Mouse (Mus musculus): ENCODE data around the gene Fto.

Gene Fto

DNA sequence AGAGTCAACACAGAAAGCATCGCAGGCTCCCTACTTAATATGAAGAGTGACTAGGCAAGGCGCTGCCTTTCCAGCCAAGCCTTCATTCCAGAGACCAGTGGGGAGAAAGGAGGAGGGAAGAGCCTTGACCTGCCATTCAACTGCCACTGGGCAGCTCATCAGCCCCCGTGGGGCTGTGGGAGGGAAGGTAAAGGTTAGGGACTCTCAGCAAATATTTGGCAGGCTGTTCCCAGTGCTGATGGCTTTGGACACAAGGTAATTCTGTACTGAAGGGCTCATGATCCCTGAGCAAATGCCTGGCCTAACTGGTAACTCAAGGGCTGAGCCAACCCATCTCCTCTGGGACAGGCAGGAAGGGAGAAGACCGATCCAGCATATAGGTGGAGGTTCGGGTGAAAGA lies 393.2 kb downstream of the Fto start:
- DNase-seq = no peak

DNA sequence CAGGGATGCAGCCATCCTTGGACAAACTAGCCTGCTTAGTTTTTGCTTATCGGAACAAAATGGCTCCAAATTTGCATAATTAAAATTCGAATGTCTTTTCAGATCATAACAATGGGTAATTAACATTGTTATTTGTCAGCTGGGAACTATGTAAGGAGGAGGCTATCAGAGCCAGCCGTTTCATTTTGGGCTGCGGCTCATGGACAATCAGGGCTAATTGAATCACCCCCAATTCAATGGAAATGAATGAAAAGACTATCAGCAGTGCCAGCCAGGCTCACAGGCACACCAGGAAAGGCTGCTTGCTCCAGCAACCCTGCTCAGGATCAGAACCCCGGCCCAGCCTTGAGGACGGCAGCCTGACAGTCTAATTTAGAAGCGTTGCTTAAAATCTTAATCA lies 395.3 kb downstream of the Fto start:
- no peak for DNase-seq

DNA sequence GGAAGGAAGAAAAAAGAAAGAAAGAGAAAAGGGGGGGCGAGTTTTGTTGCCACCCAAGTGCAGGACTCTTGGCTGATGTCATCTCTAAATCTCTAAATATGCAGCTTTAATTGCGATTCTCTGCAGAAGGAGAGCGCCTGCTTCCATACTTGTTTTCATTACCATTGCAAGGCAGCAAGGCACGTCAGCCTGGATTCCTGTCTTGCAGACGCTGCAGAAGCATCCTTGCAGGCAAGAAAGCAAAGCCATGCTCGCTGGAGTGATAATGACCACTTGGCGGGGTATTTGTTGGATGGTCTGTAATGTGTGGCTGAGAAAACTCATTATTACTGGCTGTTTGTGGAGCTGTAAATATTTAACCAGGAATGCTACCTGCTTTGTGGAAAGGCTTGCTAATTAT lies 396.4 kb downstream of the Fto start:
- DNase-seq = no peak

DNA sequence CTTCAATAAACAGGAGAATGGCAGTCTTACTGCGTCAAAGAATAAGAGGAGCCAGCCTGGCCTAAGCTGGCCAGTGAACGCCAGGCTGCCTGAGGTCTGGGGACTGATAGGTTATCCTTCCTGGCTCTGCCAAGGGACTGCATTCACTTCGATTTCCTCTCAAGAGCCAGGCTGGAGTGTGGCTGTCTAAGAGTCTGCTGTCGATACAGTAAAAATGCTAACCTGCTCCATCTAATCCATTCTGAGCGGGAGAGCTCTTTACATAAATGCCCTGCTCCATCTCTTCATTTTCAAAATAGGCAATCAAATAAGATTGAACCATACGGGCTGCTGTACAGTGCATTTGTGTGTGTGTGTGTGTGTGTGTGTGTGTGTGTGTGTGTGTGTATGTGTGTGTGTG lies 397.9 kb downstream of the Fto start:
- no peak for DNase-seq

DNA sequence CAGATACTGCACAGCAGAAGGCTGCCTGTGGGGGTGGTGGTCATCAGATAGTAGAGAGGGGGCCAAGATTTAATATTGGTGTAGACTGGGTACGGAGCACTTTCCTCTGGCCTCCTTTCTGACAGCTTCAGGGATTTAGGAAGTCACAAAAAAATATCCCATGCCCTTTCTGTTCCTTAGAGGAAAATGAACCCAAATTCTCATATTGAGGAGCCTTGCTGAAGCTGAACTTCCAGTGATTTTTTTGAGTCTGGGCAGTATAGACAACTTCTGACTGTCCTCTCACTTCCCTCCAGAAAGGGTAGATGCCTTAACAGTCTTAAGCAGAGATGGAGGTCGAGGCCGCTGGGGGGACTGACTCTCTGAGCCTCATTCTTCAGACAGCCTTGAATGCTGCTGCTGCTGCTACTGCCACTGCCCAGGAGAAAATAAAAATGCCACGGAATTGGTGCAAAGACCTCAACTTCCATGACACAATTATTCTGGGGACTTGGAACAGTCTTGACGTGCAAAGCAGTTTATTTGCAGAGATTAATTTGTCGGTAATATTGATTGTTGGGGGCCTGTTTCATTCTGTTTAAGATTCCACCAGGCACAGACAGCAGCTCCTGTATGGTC lies 398.8 kb downstream of the Fto start:
- DNase-seq = no peak

DNA sequence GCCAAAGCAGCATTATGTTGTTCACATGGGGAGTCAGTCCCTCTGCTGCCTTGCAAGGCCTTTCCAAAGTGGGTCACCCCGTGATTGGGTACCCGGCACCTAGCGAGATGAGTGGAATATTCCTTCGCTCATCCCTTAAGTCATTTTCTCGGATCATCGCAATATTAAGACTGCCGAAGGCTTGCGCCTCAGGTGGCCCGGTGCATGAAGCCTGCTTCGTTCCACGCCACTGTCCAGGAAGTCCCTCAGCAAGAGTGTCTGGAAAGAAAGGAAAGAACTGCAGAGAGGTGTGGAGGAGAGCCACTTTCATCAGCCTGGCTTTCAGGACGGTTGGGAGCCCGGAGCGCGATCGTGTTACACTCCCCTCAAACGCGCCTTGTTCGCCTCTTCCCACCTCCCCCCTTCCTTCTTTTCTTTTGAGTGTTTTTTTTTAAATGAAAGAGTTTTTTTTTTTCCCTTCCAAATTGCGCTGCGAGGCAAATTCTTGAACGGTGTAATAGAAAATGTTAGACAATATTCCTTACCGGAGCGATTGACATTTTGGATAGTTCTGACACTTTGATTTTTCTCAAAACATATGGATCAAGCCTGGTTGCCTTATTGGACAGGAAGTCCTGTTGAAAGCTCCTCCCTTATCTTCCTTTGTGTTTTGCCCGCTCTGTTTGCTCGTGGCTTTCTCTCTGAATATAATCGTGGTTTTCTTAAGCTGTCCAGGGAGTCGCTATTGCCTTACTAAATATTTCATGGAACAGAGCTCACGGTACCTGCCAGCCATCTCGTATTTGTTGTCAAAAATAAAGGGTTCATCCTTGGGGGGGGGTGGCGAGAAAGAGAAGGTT lies 399.6 kb downstream of the Fto start:
- DNase-seq = peak; percentile 23

DNA sequence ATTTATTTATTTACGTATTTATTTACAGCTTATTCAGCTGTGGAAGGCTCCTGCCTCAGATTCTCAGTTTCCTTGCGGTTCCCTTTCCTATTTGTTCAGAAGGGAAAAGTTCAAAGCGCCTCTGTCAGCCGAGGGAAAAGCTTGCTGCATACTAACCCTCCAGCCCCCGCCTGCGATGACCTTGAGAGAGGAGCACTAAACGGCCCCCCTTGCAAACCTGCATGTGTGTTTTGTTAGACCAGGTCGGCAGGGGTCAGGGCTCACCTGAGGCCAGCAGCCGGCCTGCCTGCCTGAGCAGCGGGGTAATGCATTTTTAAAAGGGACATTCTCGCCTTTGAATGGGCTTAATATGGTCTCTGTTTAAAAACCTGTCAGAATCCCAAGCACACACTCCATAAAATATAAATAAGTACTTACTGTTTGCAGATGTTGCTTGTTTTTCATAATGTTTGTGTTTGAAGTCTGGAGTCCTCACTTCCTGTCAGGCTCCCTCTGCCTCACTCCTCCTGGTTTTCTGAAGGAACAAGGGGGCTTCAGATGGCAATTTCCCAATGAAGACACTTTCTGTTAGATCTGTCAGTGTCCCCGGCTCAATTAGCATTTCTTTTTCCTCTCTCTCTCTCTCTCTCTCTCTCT lies 400.5 kb downstream of the Fto start:
- peak; percentile 7 for DNase-seq

DNA sequence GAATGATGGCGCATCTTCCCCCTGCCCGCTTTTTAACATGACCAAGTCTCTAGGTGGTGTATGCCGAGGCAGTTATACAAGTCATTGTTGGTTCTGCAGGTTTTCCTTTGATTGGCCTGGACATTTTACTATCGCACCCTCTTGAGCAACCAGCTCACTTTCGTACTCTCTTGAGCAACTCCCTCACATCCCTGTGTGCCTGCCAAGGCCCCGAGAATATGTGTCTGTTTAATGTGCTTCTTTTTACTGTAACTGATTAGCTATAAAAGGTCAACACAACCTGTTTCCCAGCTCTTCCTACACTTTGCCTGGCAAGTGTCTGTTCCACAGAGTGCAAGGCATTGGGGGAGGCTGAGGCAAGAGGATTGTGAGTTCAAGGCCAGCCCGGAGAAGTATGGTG lies 401.4 kb downstream of the Fto start:
- no peak for DNase-seq

DNA sequence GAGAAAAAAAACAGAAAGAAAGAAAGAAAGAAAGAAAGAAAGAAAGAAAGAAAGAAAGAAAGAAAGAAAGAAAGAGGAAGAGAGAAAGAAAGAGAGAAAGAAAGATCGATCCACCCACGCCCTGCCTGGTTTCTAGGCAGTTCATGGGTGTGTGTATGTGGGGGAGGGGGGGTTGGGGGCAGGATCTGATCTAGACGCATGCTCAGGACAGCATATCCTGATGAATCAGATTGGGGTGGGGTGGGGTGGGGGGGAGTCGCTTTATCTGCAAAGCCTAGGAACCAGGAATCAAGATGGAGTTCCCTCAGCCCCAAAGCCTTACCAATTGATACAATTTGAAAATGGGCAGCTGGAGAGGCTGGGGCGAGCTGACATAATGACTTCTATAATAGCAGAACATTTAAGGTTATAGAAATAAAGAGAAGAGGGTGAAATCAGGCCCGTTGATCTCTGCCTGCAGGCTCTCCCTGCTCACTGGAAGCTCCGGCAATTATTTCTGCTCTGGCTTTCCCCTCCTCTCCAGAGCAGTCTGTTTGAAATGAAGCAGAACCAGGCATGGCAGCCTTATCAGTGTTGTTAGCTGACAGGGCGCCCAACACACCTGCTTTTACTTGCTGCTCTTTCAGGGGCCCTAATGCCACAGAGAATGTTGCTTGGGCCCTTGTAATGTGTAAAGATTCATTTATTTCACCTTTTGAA lies 402.2 kb downstream of the Fto start:
- no peak for DNase-seq

All from cerebellum, adult 9-10 months (tissue).